In genomic region chr4:81898661-81899060, GRCm38 (mm10) we compare ENCODE assay signal across 25 mouse cellular contexts.
DNase-seq lines count a peak whose midpoint lies in the region; ATAC-seq and TF ChIP-seq lines count a peak whose summit lies in the region.
"Had no signal": no experiment of that assay in that cellular context is flagged by ENCODE, and none has a peak within 500 bp of the region (broad histone marks: within the 10 kb centered on the region; RNA-seq: fewer than 3 reads in every experiment).

No protein-coding gene starts in this region.

- H3K4me2 ChIP-seq in lung, embryonic 15.5 days, result no peak overlapping the region
- H3K4me2 ChIP-seq: embryonic facial prominence, embryonic 15.5 days; forebrain, embryonic 15.5 days; liver, embryonic 15.5 days; midbrain, embryonic 12.5 days; neural tube, embryonic 13.5 days had no signal

- no peak for ATAC-seq in lung, embryonic 15.5 days (ENCODE audit: borderline replicate concordance, extremely low read depth, low FRiP score, low TSS enrichment)
- ATAC-seq: forebrain, embryonic 15.5 days; intestine, postnatal 0 days had no signal

- no peaks in the 10 kb centered on the region for H3K9me3 ChIP-seq in lung, embryonic 15.5 days
- H3K9me3 ChIP-seq: embryonic facial prominence, embryonic 15.5 days; limb, embryonic 10.5 days; liver, embryonic 15.5 days; midbrain, embryonic 12.5 days had no signal

- no peak overlapping the region for H3K9ac ChIP-seq in lung, embryonic 15.5 days
- H3K9ac ChIP-seq: embryonic facial prominence, embryonic 15.5 days; forebrain, embryonic 15.5 days; liver, embryonic 15.5 days; midbrain, embryonic 12.5 days; neural tube, embryonic 13.5 days had no signal

- no peak overlapping the region for H3K4me3 ChIP-seq in gastrocnemius, adult 2 months
- no peak overlapping the region for H3K4me3 ChIP-seq in lung, embryonic 15.5 days
- H3K4me3 ChIP-seq in brown adipose tissue, adult 24 weeks (ENCODE audit: insufficient read depth, low read depth, low read length), result no peak overlapping the region
- H3K4me3 ChIP-seq: embryonic facial prominence, embryonic 15.5 days; forebrain, embryonic 15.5 days; hindbrain, embryonic 10.5 days; layer of hippocampus, adult 2 months; limb, embryonic 10.5 days; liver, embryonic 15.5 days; midbrain, embryonic 12.5 days; neural tube, embryonic 13.5 days had no signal

- no peak for TF ChIP-seq CTCF in gastrocnemius, adult 2 months (IDR thresholded peaks at IDR 0.05)

- intact Hi-C loops in gastrocnemius, adult 2 months (cut with DNase I), result loop anchor here (5.0 kb wide), 1 partner anchor 316 kb away; no protein-coding TSS in a partner anchor
- intact Hi-C loops in gastrocnemius, postnatal 14 days (cut with DNase I; ENCODE audit: low total_unique reads), result no loop called here

- H3K4me1 ChIP-seq in lung, embryonic 15.5 days, result peaks cover 22% of the 10 kb centered on the region; the same call in 1 of the 2 replicates
- no peaks in the 10 kb centered on the region; the same call in 1 of the 2 replicates for H3K4me1 ChIP-seq in brown adipose tissue, adult 24 weeks (ENCODE audit: control insufficient read depth, insufficient read depth, insufficient read length, low read length)
- H3K4me1 ChIP-seq: embryonic facial prominence, embryonic 15.5 days; forebrain, embryonic 15.5 days; hindbrain, embryonic 10.5 days; limb, embryonic 10.5 days; liver, embryonic 15.5 days; midbrain, embryonic 12.5 days; neural tube, embryonic 13.5 days had no signal

- peak; percentile 19 for DNase-seq in gastrocnemius, adult 2 months
- no peak for DNase-seq in gastrocnemius, postnatal 14 days
- DNase-seq in lung, postnatal 4 days, result no peak
- peak; percentile 36 for DNase-seq in 3T3-L1 (ENCODE audit: low read depth, low spot score)
- no peak for DNase-seq in cerebellum, adult 9-10 months
- DNase-seq in spleen, adult 12 weeks (ENCODE audit: low spot score), result no peak
- DNase-seq: cerebellum, adult 8-10 months; gastrocnemius, postnatal 10 days; kidney, postnatal 25 days; liver; right cerebral cortex, adult 18-20 months; right cerebral cortex, postnatal 4 days; thymus, adult 2 months; thymus, postnatal 4 days had no signal

- peak overlapping the region; percentile 80 for H3K27ac ChIP-seq in gastrocnemius, adult 2 months
- 0 out of 2 replicates have a peak overlapping the region, but pooled peaks have one; percentile 9 for H3K27ac ChIP-seq in lung, embryonic 15.5 days
- H3K27ac ChIP-seq in brown adipose tissue, adult 24 weeks (replicated peaks; ENCODE audit: low read depth, low read length), result peak overlapping the region; percentile 78
- H3K27ac ChIP-seq: embryonic facial prominence, embryonic 15.5 days; forebrain, embryonic 15.5 days; hindbrain, embryonic 10.5 days; layer of hippocampus, adult 2 months; limb, embryonic 10.5 days; liver, embryonic 15.5 days; midbrain, embryonic 12.5 days; neural tube, embryonic 13.5 days had no signal

- H3K36me3 ChIP-seq in lung, embryonic 15.5 days, result no peaks in the 10 kb centered on the region
- H3K36me3 ChIP-seq: embryonic facial prominence, embryonic 15.5 days; forebrain, embryonic 15.5 days; hindbrain, embryonic 10.5 days; limb, embryonic 10.5 days; liver, embryonic 15.5 days; midbrain, embryonic 12.5 days; neural tube, embryonic 13.5 days had no signal

- no peaks in the 10 kb centered on the region for H3K27me3 ChIP-seq in lung, embryonic 15.5 days
- H3K27me3 ChIP-seq: embryonic facial prominence, embryonic 15.5 days; forebrain, embryonic 15.5 days; liver, embryonic 15.5 days; midbrain, embryonic 12.5 days; neural tube, embryonic 13.5 days had no signal

- 60% methylated on average over 2 of the region's 2 CpGs for WGBS in lung, embryonic 15.5 days

Comparison
In these comparisons a context has a peak if more than half of its experiments do, and no peak if none do; other contexts are left out.
1. DNase-seq: peak in gastrocnemius, adult 2 months (single experiment) and 3T3-L1 (single experiment); none in gastrocnemius, postnatal 14 days (single experiment), lung, postnatal 4 days (0 of 2), cerebellum, adult 9-10 months (single experiment) and spleen, adult 12 weeks (single experiment).
2. H3K27ac ChIP-seq: peak in every context shown above with its lines; median percentile 80 in gastrocnemius, adult 2 months; 78 in brown adipose tissue, adult 24 weeks; 9 in lung, embryonic 15.5 days.